Mouse (Mus musculus) right cerebral cortex, postnatal 10 days (tissue): Measurements from ENCODE around the gene Fam207a.

Source experiments
- DNase-seq, 2 experiments: peaks; one replicate each; pipeline ENCODE4 v3.0.0; 2021; ENCODE audit warnings: low spot score in 2 of 2

Fam207a gene

DNA sequence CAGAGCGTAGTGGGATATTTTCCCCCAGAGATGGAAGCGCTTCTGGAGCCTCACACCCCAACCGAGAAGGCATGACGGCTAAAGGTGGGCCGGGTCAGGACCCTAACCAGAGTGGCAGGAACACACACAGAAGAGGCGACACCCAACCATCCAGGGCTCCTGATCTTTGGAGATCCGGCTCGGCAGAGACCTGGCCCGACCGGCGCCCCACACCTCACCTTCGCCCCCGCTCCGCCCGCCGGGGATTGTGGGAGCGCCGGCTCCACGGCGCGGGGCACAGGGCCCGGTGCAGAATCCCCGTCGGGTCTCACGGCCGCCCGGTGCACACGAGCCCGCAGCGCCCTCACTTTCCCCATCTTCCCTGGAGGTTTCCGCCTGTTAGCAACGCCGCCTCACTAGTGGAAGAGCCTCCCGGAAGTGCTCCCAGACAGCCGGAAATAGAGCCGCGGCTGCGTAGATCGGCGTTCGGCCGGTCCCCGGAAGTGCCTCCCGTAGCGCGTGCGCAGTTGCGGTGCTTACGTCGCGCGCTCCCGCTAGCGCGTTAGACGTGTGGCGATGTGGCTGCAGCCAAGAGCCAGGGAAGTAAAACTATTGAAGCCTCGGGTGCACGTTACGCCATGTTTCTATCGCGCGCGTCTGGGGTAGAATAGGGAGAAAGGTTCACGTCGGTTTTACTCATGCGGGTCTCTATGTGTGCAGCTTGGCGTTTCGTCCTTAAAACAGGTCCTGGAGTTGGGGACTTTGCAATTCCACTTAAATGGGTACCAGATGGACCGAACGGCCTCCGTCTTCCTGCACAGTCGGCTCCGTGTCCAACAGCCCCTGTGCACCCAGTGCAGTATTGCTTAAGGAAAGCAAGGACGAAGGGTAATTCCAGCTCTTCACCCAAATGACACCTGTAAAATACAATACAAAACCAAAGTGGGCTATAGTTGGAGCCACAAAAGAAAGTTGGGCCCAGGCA is at the start of gene Fam207a:
Fam207a (minus strand) TSS at position 401 of the 964 bp plus-strand sequence.
- DNase-seq = peak; percentile 95 to 96

DNA sequence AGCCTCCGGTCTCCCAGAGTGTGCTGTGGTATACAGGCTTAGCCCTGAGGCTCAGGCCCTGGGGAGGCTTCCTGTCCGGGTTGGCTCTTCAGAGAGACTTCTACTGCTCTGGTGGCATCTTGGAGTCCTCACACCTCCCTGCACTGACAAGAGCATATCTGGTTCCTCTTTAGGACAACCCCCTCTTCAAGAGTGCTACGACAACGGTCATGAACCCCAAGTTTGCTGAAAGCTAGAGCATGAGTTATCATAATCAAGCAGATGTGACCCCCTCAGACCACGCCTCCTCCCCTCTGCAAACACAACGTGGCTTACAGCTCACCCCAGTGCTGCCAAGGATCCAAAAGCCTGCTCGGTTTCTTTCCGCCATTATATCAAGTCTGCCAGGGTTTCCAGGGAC is 49.4 kb upstream of the Fam207a start:
- DNase-seq = no peak

DNA sequence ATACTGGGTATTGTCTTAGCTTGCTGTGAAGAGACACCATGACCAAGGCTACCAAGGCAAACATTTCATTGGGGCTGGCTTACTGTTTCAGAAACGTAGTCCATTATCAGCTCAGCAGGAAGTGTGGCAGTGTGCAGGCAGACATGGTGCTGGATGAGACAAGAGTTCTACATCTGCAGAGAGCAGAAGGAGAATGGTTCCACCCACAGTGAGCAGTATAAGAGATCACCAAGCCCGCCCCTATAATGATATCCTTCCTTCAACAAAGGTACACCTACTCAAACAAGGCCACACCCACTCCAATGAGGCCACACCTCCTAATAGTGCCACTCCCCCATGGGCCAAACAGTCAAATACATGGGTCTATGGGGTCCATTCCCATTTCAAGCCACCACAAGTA is 45.9 kb upstream of the Fam207a start:
- DNase-seq = no peak

DNA sequence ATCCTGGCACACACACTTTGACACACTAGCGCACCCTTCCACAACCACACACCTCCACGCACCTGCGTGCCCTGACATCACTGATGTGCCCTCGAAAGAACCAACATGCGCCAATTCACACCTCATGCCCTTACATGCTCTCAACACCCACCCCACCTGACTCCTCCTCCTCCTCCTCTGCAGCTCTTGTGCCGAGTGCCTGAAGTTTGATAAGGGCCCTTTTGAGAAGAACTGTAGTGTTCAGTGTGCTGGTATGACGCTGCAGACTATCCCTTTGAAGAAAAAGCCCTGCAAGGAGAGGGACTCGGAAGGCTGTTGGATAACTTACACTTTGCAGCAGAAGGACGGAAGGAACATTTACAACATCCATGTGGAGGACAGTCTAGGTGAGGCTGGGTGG is 45.2 kb upstream of the Fam207a start:
- no peak for DNase-seq

DNA sequence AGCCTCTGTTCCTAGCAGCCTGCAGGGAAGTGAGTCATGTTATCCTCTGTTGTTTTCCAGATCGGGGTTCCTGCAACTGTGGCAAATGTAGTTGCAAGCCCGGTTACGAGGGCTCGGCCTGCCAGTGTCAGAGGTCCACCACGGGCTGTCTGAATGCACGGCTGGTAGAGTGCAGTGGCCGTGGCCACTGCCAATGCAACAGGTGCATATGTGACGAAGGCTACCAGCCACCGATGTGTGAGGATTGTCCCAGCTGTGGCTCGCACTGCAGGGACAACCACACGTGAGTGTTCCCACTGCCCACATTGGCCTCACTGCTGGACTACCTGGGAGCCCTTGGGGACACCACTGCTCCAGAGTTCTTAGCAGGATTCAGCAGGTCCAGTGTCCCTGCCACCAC is 44.5 kb upstream of the Fam207a start:
- DNase-seq = no peak

DNA sequence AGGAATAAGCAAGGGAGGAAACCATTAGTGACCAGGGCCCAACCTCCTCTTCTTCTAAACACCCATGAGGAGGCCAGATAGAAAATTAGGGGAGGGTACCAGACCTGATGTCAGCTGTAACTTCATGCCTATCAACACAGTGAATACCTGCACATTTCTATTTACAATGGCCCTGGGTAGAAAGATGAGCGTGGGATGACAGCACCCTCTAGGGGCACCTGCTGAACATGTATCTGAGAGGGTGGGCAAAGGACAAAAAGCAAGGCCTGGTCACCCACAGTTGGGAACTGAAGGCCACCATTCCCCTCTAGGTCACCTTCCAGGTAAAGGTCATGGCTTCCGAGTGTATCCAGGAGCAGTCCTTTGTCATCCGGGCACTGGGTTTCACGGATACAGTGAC is 42.1 kb upstream of the Fam207a start:
- no peak for DNase-seq

DNA sequence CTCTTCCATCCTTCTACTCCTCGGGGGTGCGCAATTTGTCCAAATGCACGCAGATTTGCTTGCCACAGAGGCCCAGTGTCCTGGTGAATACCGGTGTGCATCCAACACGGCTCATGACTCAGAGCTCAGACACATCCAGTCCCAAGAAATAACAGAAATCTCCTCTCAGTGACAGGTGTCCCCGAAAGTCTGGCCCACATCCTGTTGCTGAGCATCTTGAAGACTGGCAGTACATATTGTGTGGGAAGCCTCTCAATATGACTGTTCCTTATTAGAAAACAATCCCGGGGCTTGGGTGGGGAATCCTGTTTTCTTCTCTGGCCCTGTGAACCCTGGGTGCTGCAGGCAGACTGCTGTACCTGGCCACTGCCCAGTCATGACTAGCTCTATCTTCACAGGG is 41.0 kb upstream of the Fam207a start:
- no peak for DNase-seq

DNA sequence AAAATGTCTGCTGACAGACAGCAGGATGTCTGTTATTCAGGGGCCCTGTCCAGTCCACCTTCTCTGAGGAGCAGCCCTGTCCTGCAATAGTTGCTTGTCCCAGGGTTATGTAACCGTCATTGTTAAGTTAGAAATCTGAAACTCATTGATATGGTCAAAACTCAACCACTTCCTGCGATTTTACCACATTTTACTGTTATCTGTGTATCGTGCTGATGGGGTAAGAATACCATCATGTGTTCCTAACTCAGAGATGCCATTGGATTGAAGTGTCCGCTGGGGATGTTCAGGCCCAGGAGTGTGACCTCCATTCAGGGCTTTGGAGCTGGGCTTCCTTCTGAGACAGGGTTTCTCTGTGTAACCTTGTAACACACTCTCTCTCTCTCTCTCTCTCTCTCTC is 39.3 kb upstream of the Fam207a start:
- no peak for DNase-seq

DNA sequence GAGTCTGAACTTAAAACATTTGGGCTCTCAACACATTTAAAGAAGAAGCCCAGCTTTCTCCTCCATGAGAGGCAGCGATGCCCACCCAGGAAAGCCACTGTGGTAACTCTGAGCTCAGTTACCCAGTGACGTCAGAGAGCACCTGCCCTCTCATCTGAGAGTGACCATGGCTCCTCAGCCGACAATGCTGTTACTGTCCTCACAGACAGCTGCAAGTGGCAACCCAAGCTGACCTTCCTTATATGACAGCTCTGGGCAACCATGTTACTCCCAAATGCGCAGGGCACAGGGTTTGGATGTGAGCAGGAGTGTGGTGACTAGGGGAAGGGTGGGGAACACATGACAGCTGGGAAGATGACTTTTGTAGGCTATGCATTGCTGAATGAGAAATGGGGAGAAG is 37.7 kb upstream of the Fam207a start:
- no peak for DNase-seq

DNA sequence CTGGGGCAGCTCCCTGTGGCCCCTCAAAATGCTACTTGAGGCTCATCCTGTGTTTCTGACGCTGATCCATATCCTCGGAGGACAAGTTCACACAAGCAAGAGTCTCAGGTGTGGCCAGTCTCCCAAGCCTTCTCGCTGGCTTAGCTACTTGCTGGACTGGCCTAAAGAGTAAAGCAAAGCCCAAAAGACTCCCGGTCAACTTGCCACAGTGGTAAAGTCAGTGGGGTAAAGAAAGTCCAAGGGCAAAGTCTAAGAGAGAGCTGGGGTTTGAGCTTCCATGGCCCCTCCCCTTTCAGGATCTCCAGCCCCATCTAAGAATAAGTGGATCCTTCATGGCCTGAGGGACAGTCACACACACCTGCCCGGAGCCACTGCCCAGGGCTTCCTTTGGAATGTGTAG is 36.6 kb upstream of the Fam207a start:
- DNase-seq = no peak

DNA sequence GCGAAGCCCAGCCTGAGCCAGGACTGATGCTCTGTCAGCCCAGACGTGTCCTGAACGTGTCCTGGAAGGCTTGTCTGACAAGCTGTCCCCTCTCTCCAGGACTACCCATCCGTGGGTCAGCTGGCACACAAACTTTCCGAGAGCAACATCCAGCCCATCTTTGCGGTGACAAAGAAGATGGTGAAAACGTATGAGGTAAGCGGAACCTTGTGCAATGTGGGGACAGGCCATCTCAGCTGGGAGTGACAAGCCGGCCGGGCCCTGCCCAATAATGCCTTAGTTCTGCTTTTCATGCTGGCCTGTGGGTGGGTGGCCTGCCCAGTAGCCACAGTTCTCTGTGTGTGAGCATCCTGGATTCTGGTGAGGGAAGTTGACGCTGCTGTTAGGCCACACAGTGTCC is 35.3 kb upstream of the Fam207a start:
- peak in 1 of 2 experiments; percentile 37 for DNase-seq

DNA sequence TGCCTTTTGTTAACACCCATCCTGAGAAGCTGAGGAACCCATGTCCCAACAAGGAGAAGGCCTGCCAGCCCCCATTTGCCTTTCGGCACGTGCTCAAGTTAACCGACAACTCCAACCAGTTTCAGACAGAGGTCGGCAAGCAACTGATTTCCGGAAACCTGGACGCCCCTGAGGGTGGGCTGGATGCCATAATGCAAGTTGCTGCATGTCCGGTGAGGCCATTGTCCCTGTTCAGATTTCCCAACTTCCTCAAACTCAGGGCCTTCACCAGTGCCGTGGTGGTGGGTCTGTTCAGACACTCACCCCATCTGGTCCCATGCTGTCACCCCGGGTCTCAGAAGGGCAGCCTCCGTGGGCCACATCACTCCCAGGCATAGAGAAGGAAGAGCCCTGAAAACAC is 33.0 kb upstream of the Fam207a start:
- no peak for DNase-seq

DNA sequence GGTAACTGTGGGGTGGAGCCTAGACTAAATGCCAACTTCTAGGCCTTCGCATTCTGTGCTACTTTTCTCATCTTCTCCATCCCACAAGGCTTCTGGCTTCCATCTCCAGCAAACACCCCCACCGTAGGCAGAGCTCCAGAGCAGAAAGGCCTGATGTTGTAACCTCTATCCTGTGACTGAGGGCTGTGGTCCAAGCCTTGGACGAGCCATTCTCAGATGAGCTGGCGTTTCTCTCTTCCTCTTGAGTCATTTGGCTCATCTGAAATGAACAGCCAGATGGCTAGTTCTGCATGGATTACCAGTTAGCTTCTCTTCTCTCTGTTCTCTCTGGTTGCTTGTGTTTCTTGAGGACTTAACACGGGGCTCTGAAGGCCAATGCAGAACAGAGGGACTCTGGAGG is 29.3 kb upstream of the Fam207a start:
- DNase-seq = peak; percentile 43 to 47

DNA sequence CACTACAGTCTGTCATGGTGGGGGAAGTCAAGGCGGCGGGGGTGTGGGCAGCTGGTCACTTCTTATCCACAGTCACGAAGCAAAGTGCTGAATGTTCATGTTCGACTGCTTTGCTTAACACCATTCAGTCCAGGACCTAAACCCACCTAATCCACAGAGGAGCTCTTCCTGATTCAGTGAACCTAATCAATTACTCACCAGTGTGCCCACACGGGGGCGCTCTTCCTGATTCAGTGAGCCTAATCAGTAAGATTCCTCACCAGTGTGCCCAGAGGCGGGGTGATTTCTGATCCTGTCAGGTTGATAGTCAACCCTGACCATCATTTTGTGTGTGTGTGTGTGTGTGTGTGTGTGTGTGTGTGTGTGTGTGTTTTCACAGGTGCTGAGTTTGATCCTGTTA is 27.6 kb upstream of the Fam207a start:
- no peak for DNase-seq

DNA sequence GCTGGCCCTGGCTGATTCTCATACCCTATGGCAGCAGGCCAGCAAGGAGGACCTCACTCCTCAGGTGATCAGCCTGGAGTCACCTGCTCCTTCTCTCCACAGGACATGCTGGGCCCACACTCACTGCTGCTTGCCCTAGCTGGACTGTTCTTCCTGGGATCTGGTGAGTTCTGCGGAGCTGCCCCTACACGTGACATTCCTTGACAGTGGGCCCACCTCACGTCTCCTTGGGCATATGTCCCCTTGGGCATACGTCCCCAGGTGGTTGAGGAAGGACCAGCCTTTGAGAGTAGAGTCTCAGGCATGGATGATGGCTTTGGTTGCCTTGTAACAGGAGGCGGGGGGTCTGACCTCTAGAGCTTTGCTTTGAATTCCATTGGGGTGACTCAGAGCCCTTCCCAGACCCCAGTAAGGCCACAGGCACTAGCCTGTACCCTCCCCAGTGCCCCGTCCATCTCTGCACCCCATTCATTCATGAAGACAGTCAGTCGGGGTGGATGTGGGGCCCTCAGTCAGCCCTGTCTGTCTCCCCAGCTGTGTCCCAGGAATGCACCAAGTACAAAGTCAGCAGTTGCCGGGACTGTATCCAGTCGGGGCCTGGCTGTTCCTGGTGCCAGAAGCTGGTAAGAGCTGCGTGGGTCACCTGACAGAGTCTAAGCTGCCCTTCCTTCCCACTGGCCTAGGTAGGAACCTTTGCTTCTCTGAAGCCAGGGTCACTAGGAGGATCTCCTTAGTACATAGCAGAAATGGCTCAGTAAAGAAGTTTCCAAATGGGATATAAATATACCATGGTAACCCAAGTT is 26.5 kb upstream of the Fam207a start:
- no peak for DNase-seq

DNA sequence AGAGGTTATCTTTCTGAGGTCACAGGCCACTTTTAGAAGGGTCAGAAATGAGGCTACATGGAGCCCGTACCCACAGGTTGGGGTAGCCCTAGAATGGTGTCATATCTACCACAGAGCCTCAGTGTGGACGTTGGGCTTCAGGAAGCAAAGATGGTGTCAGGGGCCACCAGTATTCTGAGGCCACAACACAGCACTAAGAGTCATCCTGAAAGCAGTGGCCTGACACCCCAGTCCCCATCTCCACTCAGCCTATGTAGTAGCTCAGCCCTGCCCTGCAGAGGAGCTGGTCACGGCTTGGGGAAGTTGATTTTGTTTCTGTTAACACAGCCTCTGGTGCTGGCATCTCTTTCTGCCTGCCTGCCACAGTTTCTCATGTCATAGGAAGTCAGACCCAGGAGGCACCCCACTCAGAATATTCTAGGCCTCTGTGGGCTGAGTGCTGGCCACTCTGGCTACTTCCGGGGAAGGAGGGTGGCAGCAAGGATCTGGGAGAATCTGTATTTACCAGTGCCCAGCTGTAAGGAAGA is 25.1 kb upstream of the Fam207a start:
- no peak for DNase-seq

DNA sequence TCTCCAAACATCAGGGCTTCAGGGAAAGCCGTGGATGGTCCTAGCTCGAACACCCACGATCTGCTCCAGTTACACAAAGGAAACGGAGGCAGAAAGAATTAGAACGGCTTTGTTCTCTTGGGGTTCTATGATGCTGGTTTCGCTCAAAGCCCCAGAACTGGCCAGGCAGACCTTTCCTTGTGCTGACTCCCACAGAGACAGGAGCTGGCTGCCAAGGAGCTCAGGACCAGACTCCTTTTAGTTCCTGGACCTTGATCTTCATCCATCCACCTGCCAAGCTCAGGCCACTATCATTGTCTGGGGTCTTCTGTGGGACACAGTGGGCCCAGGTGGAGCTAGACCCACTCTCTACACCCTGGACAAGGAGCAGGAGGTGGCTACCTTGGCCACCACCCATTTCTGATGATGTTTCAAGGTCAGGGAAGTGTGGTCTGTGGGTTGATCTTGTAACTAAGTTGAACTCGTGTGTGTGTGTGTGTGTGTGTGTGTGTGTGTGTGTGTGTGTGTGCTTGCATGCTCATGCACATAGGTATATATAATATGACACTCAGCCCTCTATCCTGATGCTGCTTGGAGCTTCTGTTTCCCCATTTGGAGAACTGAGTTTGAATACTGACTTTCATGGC is 23.8 kb upstream of the Fam207a start:
- no peak for DNase-seq

DNA sequence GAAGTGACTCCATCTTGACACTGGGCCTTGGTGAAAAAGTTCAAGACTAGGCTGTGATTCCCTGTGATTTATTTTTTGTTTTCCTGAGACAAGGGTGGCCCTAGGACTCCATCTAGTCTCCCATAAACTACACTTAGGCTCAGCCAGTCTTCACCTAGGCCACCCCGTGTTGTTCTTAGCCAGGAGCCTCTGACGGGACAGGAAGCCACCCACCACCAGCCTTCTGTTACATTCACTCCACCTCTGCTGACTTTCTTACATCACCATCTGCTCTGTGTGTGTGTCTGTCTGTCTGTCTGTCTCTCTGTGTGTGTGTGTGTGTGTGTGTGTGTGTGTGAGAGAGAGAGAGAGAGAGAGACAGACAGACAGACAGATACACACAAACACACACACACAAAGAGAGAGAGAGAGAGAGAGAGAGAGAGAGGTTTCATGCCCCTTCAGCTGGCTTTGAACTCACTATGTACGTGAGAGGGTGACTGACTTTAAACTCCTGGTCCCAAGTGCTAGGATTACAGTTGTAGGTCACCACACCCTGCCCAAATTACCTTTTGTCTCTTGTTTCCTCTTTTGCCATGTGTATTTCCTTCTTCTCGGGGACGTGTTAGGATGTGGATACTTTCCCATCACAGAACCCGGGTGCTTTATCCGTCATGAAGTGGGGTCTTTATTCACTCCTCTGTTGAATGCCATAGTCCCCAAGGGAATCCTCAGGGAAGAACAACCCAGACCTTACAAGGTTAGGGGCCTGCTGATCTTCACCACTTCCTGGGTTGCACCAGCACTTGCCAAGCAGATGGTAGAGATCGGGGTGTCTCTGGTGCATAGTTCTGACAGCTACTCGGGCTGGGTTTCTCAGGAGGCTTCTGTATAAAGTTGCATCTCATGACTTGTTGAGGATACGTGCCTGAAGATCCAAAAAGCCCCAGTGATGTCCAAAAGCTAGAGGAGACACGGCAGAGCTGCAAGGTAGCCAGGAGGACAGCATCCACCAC is 21.9 kb upstream of the Fam207a start:
- no peak for DNase-seq

DNA sequence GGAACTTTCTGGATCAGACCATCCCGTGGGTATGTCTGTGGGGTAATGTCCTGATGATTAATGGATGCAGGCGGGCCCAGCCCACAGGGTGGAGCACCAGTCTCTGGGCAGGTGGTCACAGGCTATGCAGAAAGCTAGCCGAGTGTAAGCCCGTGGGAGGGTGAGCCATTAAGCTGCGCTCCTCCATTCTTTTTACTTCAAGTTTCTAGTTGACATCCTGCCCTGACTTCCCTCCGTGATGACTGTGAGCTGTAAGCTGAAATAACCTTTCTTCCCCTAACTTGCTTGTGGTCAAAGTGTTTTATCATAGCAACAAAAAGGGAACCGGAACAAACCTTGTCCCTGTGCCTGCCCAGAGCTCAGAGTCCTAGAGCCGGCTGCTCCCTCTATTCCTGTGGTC is 21.1 kb upstream of the Fam207a start:
- no peak for DNase-seq

DNA sequence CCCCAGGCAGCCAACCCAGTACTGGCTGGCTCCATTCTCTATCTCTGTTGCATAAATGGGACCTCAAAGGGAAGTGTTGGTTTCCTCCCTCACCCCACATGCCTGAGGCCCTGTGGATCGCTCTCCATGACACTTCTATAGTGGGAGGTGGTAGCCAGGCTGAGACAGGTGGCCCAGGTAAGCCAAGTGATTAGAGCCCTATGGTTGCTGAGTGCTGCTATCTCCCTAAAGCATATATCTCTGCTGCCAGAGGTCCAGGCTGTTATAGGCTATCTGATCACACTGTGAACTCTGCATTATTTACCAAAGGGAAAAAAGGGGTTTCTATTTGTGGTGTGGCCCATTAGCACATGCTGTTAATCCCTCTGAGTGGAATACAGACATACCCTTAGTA is 16.4 kb upstream of the Fam207a start:
- no peak for DNase-seq
